Mouse (Mus musculus): ENCODE data around the gene Rac2. TPM values are rescaled to one million over a fixed set of nuclear protein-coding genes. Genes with fewer than 3 reads are reported as not detected.

The Rac2 gene
- total and polyA plus RNA-seq, 3 experiments, result 160 to 942 (median 453) TPM

- Histone ChIP-seq H3K27ac (ENCODE audit: insufficient read depth, low read depth) (peak overlapping the region; percentile 25; the same call in 1 of the 2 replicates), H3K9me3 (replicated peaks; ENCODE audit: low read length) (peaks cover 14% of the 10 kb centered on the region), H3K4me2 (ENCODE audit: insufficient read depth, low read depth, poor library complexity, severe bottlenecking) (no peak overlapping the region), H3K27me3 (replicated peaks) (no peaks in the 10 kb centered on the region), H3K36me3 (replicated peaks in 1 of 2; ENCODE audit: control insufficient read depth in 1 of 2, insufficient read depth in 1 of 2, low read length in 1 of 2) (peaks cover 62 to 95% of the 10 kb centered on the region in 2 experiments), H3K4me3 (replicated peaks in 1 of 3; ENCODE audit: low read depth in 2 of 3, low read length in 2 of 3, poor library complexity in 1 of 3) (no peak overlapping the region), H3K9ac (ENCODE audit: insufficient read depth, low read depth) (no peak overlapping the region), H3K4me1 (ENCODE audit: control insufficient read depth in 1 of 2, insufficient read depth in 2 of 2) (peaks cover 55 to 78% of the 10 kb centered on the region in 2 experiments), H3K79me2 (replicated peaks; ENCODE audit: control insufficient read depth, extremely low read depth, insufficient read depth, poor library complexity, severe bottlenecking) (no peaks in the 10 kb centered on the region; the same call in 1 of the 2 replicates)
- in situ Hi-C loops (cut with MboI; ENCODE audit: low pct_ligation_motif_present, low pct_unique_long_range_greater_than_20kb, low sequenced_read_pairs) (no loop called here), dilution Hi-C loops (cut with MboI; ENCODE audit: extremely low pct_ligation_motif_present, extremely low pct_unique_long_range_greater_than_20kb, low sequenced_read_pairs) (no loop called here)
- TF ChIP-seq NELFE (IDR thresholded peaks at IDR 0.05; ENCODE audit: low read depth, low read length), result no peak
- DNase-seq (ENCODE audit: extremely low read depth), result no peak
Observed at GRCm38 (mm10) chr15:78604255-78604654, 31.7 kb upstream of the Rac2 start.

GRCm38 (mm10) chr15:78601180-78601579 lies 28.6 kb upstream of the Rac2 start:
- Histone ChIP-seq H3K79me2 (replicated peaks; ENCODE audit: control insufficient read depth, extremely low read depth, insufficient read depth, poor library complexity, severe bottlenecking) (peaks cover 10% of the 10 kb centered on the region), H3K27me3 (replicated peaks) (no peaks in the 10 kb centered on the region), H3K9me3 (replicated peaks; ENCODE audit: low read length) (peaks cover 14% of the 10 kb centered on the region), H3K4me1 (ENCODE audit: control insufficient read depth in 1 of 2, insufficient read depth in 2 of 2) (peaks cover 50 to 76% of the 10 kb centered on the region in 2 experiments), H3K4me2 (ENCODE audit: insufficient read depth, low read depth, poor library complexity, severe bottlenecking) (no peak overlapping the region), H3K9ac (ENCODE audit: insufficient read depth, low read depth) (no peak overlapping the region), H3K27ac (ENCODE audit: insufficient read depth, low read depth) (no peak overlapping the region), H3K36me3 (replicated peaks in 1 of 2; ENCODE audit: control insufficient read depth in 1 of 2, insufficient read depth in 1 of 2, low read length in 1 of 2) (peaks cover 45 to 72% of the 10 kb centered on the region in 2 experiments), H3K4me3 (replicated peaks in 1 of 3; ENCODE audit: low read depth in 2 of 3, low read length in 2 of 3, poor library complexity in 1 of 3) (no peak overlapping the region)
- dilution Hi-C loops (cut with MboI; ENCODE audit: extremely low pct_ligation_motif_present, extremely low pct_unique_long_range_greater_than_20kb, low sequenced_read_pairs), result no loop called here
- in situ Hi-C loops (cut with MboI; ENCODE audit: low pct_ligation_motif_present, low pct_unique_long_range_greater_than_20kb, low sequenced_read_pairs), result no loop called here
- no peak for DNase-seq (ENCODE audit: extremely low read depth)
- no peak for TF ChIP-seq ETS1 (conservative IDR thresholded peaks at IDR 0.05; ENCODE audit: low read depth, low read length)
- TF ChIP-seq MYC (IDR thresholded peaks at IDR 0.05; ENCODE audit: low read depth, low read length), result no peak

GRCm38 (mm10) chr15:78599529-78600193 lies 27.1 kb upstream of the Rac2 start:
- H3K4me3 ChIP-seq (replicated peaks in 1 of 3; ENCODE audit: low read depth in 2 of 3, low read length in 2 of 3, poor library complexity in 1 of 3), result peak overlapping the region in 2 of 3 experiments; percentile 21 to 22
- peaks cover 40 to 76% of the 10 kb centered on the region in 2 experiments for H3K4me1 ChIP-seq (ENCODE audit: control insufficient read depth in 1 of 2, insufficient read depth in 2 of 2)
- in situ Hi-C loops (cut with MboI; ENCODE audit: low pct_ligation_motif_present, low pct_unique_long_range_greater_than_20kb, low sequenced_read_pairs), result no loop called here
- peaks cover 10% of the 10 kb centered on the region for H3K79me2 ChIP-seq (replicated peaks; ENCODE audit: control insufficient read depth, extremely low read depth, insufficient read depth, poor library complexity, severe bottlenecking)
- DNase-seq (ENCODE audit: extremely low read depth), result no peak
- H3K36me3 ChIP-seq (replicated peaks in 1 of 2; ENCODE audit: control insufficient read depth in 1 of 2, insufficient read depth in 1 of 2, low read length in 1 of 2), result peaks cover 41 to 59% of the 10 kb centered on the region in 2 experiments
- peak overlapping the region; percentile 47 for H3K27ac ChIP-seq (ENCODE audit: insufficient read depth, low read depth)
- H3K9ac ChIP-seq (ENCODE audit: insufficient read depth, low read depth), result peak overlapping the region; percentile 23; the same call in 1 of the 2 replicates
- no peaks in the 10 kb centered on the region for H3K27me3 ChIP-seq (replicated peaks)
- peak overlapping the region; percentile 76 for H3K4me2 ChIP-seq (ENCODE audit: insufficient read depth, low read depth, poor library complexity, severe bottlenecking)
- dilution Hi-C loops (cut with MboI; ENCODE audit: extremely low pct_ligation_motif_present, extremely low pct_unique_long_range_greater_than_20kb, low sequenced_read_pairs), result no loop called here
- peaks cover 14% of the 10 kb centered on the region for H3K9me3 ChIP-seq (replicated peaks; ENCODE audit: low read length)
- TF ChIP-seq MAZ (IDR thresholded peaks at IDR 0.05; ENCODE audit: low read depth, low read length) (no peak), ZNF384 (IDR thresholded peaks at IDR 0.05; ENCODE audit: low read depth, low read length) (no peak), GABPA (IDR thresholded peaks at IDR 0.05; ENCODE audit: insufficient replicate concordance, low read depth, low read length) (no peak), UBTF (IDR thresholded peaks at IDR 0.05; ENCODE audit: low read depth, low read length) (no peak), ZC3H11A (IDR thresholded peaks at IDR 0.05; ENCODE audit: low read depth, low read length) (no peak), MYC (IDR thresholded peaks at IDR 0.05; ENCODE audit: low read depth, low read length) (0 out of 2 replicates have a peak, but pooled peaks have one; percentile 16), E2F4 (IDR thresholded peaks at IDR 0.05; ENCODE audit: insufficient replicate concordance, low read depth, low read length) (no peak), EP300 (IDR thresholded peaks at IDR 0.05; ENCODE audit: low read length) (peak; percentile 44; the same call in 1 of the 2 replicates), RCOR1 (conservative IDR thresholded peaks at IDR 0.05; ENCODE audit: low read depth, low read length) (no peak), MAX (IDR thresholded peaks at IDR 0.05; ENCODE audit: low read length) (no peak), TCF12 (IDR thresholded peaks at IDR 0.05; ENCODE audit: low read depth, low read length) (peak; percentile 69), CHD2 (IDR thresholded peaks at IDR 0.05; ENCODE audit: low read length) (0 out of 2 replicates have a peak, but pooled peaks have one; percentile 16), MXI1 (IDR thresholded peaks at IDR 0.05; ENCODE audit: low read depth, low read length) (peak; percentile 63), RAD21 (IDR thresholded peaks at IDR 0.05; ENCODE audit: low read depth, low read length) (no peak; the same call in none of the 2 replicates), IRF4 (IDR thresholded peaks at IDR 0.05; ENCODE audit: low read depth, low read length) (no peak), PAX5 (IDR thresholded peaks at IDR 0.05; ENCODE audit: low read length) (no peak), NELFE (IDR thresholded peaks at IDR 0.05; ENCODE audit: low read depth, low read length) (no peak), ZMIZ1 (IDR thresholded peaks at IDR 0.05; ENCODE audit: low read depth, low read length) (no peak), BHLHE40 (IDR thresholded peaks at IDR 0.05; ENCODE audit: low read depth, low read length) (peak; percentile 73), HCFC1 (IDR thresholded peaks at IDR 0.05; ENCODE audit: low read depth, low read length) (no peak), MEF2A (IDR thresholded peaks at IDR 0.05; ENCODE audit: borderline replicate concordance, low read depth, low read length) (no peak), ZKSCAN1 (IDR thresholded peaks at IDR 0.05; ENCODE audit: borderline replicate concordance, low read depth, low read length) (peak; percentile 90)

All from CH12.LX (cell line).